Mouse (Mus musculus): Measurements from ENCODE around the gene Fra10ac1. TPM values are rescaled to one million over a fixed set of nuclear protein-coding genes. Genes with fewer than 3 reads are reported as not detected.

Gene Fra10ac1
- total RNA-seq, 2 experiments from 2014 or later = 11.1 to 15.9 TPM

GRCm38 (mm10) chr19:38238213-38238951, 14.4 kb upstream of the Fra10ac1 start:
- intact Hi-C loops (cut with DNase I) = no loop called here
- peak; percentile 61 to 68 for DNase-seq (ENCODE audit: low spot score in 2 of 2)

GRCm38 (mm10) chr19:38237834-38238212, 13.9 kb upstream of the Fra10ac1 start:
- DNase-seq (ENCODE audit: low spot score in 2 of 2) = no peak
- intact Hi-C loops (cut with DNase I) = no loop called here

- intact Hi-C loops (cut with DNase I) = no loop called here
These were observed 12.6 kb upstream of the Fra10ac1 start for GRCm38 (mm10) chr19:38236526-38236925.

GRCm38 (mm10) chr19:38232516-38232915, 8.6 kb upstream of the Fra10ac1 start:
- intact Hi-C loops (cut with DNase I) = no loop called here
- no peak for DNase-seq (ENCODE audit: low spot score in 2 of 2)

More at GRCm38 (mm10) chr19:38236526-38236925, 12.6 kb upstream of the Fra10ac1 start:
- no peak for DNase-seq (ENCODE audit: low spot score in 2 of 2)

GRCm38 (mm10) chr19:38232087-38232486, 8.1 kb upstream of the Fra10ac1 start:
- no peak for DNase-seq (ENCODE audit: low spot score in 2 of 2)
- intact Hi-C loops (cut with DNase I) = no loop called here

GRCm38 (mm10) chr19:38228699-38229098, 4.7 kb upstream of the Fra10ac1 start:
- intact Hi-C loops (cut with DNase I) = no loop called here
- DNase-seq (ENCODE audit: low spot score in 2 of 2) = no peak

- DNase-seq (ENCODE audit: low spot score in 2 of 2) = peak; percentile 57 to 83
- intact Hi-C loops (cut with DNase I) = loop anchor here (1.0 to 5.0 kb wide), 2 partner anchors 40 to 98 kb away; partner anchors contain the start of gene Lgi1
These were observed 717 bp upstream of the Fra10ac1 start for GRCm38 (mm10) chr19:38224685-38225060.

GRCm38 (mm10) chr19:38223356-38223904, 526 bp downstream of the Fra10ac1 start:
- DNase-seq (ENCODE audit: low spot score in 2 of 2) = no peak
- intact Hi-C loops (cut with DNase I) = loop anchor here (5.0 kb wide), 1 partner anchor 99 kb away; no protein-coding TSS in a partner anchor

GRCm38 (mm10) chr19:38217696-38218095, 6.3 kb downstream of the Fra10ac1 start:
- intact Hi-C loops (cut with DNase I) = no loop called here
- no peak for DNase-seq (ENCODE audit: low spot score in 2 of 2)

GRCm38 (mm10) chr19:38206669-38207068, 17.3 kb downstream of the Fra10ac1 start:
- DNase-seq (ENCODE audit: low spot score in 2 of 2) = peak; percentile 8 to 50
- intact Hi-C loops (cut with DNase I) = loop anchor here (2.0 kb wide), 1 partner anchor 146 kb away; no protein-coding TSS in a partner anchor

- intact Hi-C loops (cut with DNase I) = loop anchor here (5.0 to 10.0 kb wide), 3 partner anchors 111 to 241 kb away; partner anchors contain the start of gene Cep55
- peak; percentile 25 to 50 for DNase-seq (ENCODE audit: low spot score in 2 of 2)
These were observed 25.2 kb downstream of the Fra10ac1 start for GRCm38 (mm10) chr19:38198731-38199130.

GRCm38 (mm10) chr19:38195245-38195644, 28.7 kb downstream of the Fra10ac1 start:
- DNase-seq (ENCODE audit: low spot score in 2 of 2) = no peak
- intact Hi-C loops (cut with DNase I) = loop anchor here (5.0 to 10.0 kb wide), 3 partner anchors 108 to 238 kb away; partner anchors contain the start of gene Cep55

- intact Hi-C loops (cut with DNase I) = loop anchor here (10.0 kb wide), 1 partner anchor 137 kb away; the partner anchor contains the start of gene Cep55
- no peak for DNase-seq (ENCODE audit: low spot score in 2 of 2)
These were observed 32.5 kb downstream of the Fra10ac1 start for GRCm38 (mm10) chr19:38191446-38191845.

- intact Hi-C loops (cut with DNase I) = loop anchor here (10.0 kb wide), 1 partner anchor 136 kb away; the partner anchor contains the start of gene Cep55
- no peak for DNase-seq (ENCODE audit: low spot score in 2 of 2)
These were observed 33.4 kb downstream of the Fra10ac1 start for GRCm38 (mm10) chr19:38190606-38191005.

GRCm38 (mm10) chr19:38187345-38187680, 36.6 kb downstream of the Fra10ac1 start:
- peak in 1 of 2 experiments; percentile 14 for DNase-seq (ENCODE audit: low spot score in 2 of 2)
- intact Hi-C loops (cut with DNase I) = no loop called here

- intact Hi-C loops (cut with DNase I) = no loop called here
- DNase-seq (ENCODE audit: low spot score in 2 of 2) = peak in 1 of 2 experiments; percentile 6
These were observed 37.2 kb downstream of the Fra10ac1 start for GRCm38 (mm10) chr19:38186631-38187344.

- intact Hi-C loops (cut with DNase I) = no loop called here
- peak in 1 of 2 experiments; percentile 22 for DNase-seq (ENCODE audit: low spot score in 2 of 2)
These were observed 44.3 kb downstream of the Fra10ac1 start for GRCm38 (mm10) chr19:38179675-38180074.

GRCm38 (mm10) chr19:38164633-38165032, 59.3 kb downstream of the Fra10ac1 start:
- intact Hi-C loops (cut with DNase I) = no loop called here

GRCm38 (mm10) chr19:38161648-38162354, 62.2 kb downstream of the Fra10ac1 start:
- DNase-seq (ENCODE audit: low spot score in 2 of 2) = no peak
- intact Hi-C loops (cut with DNase I) = no loop called here

More at GRCm38 (mm10) chr19:38164633-38165032, 59.3 kb downstream of the Fra10ac1 start:
- DNase-seq (ENCODE audit: low spot score in 2 of 2) = no peak
